Mouse (Mus musculus): ENCODE measurements at regions not wholly inside any gene's neighbourhood (a gene's known extent, or its start where the extent isn't known, plus 50 kb on each side); places are given as distances from the start of the nearest gene placed in this dataset.

- H3K4me1 ChIP-seq: no peaks in the 10 kb centered on the region
- H3K27ac ChIP-seq (replicated peaks): no peak overlapping the region
- no peak overlapping the region for H3K4me3 ChIP-seq
- no peak for ATAC-seq (ENCODE audit: low FRiP score, low read depth)
- H3K36me3 ChIP-seq: no peaks in the 10 kb centered on the region
- H3K9ac ChIP-seq (replicated peaks): no peak overlapping the region
- no peak overlapping the region for H3K4me2 ChIP-seq (replicated peaks)
- H3K9me3 ChIP-seq: no peaks in the 10 kb centered on the region
- H3K27me3 ChIP-seq: no peaks in the 10 kb centered on the region
- 80% methylated on average over 17 of the region's 17 CpGs for WGBS
These were observed 170.0 kb upstream of the Zfp637 start for GRCm38 (mm10) chr6:117670792-117671525.

- 0 out of 2 replicates have a peak, but pooled peaks have one; percentile 19 for ATAC-seq (ENCODE audit: low FRiP score, low read depth)
- no peak overlapping the region for H3K27ac ChIP-seq (replicated peaks)
- no peaks in the 10 kb centered on the region; the same call in 1 of the 2 replicates for H3K4me1 ChIP-seq
- no peak overlapping the region for H3K9ac ChIP-seq (replicated peaks)
- no peak overlapping the region for H3K4me3 ChIP-seq
- no peaks in the 10 kb centered on the region for H3K27me3 ChIP-seq
- H3K36me3 ChIP-seq: no peaks in the 10 kb centered on the region
- 58% methylated on average over 15 of the region's 15 CpGs for WGBS
- no peak overlapping the region for H3K4me2 ChIP-seq (replicated peaks)
- no peaks in the 10 kb centered on the region for H3K9me3 ChIP-seq
These were observed 165.8 kb upstream of the Zfp637 start for GRCm38 (mm10) chr6:117675059-117675800.

GRCm38 (mm10) chr6:117676064-117676821 is 164.7 kb upstream of the Zfp637 start:
- no peak overlapping the region for H3K27ac ChIP-seq (replicated peaks)
- H3K27me3 ChIP-seq: no peaks in the 10 kb centered on the region
- H3K9me3 ChIP-seq: no peaks in the 10 kb centered on the region
- H3K4me2 ChIP-seq (replicated peaks): no peak overlapping the region
- peak; percentile 12; the same call in 1 of the 2 replicates for ATAC-seq (ENCODE audit: low FRiP score, low read depth)
- WGBS: 70% methylated on average over 10 of the region's 10 CpGs
- H3K4me1 ChIP-seq: no peaks in the 10 kb centered on the region; the same call in 1 of the 2 replicates
- no peak overlapping the region for H3K4me3 ChIP-seq
- no peak overlapping the region for H3K9ac ChIP-seq (replicated peaks)
- no peaks in the 10 kb centered on the region for H3K36me3 ChIP-seq

- Histone ChIP-seq H3K4me3 (no peak overlapping the region), H3K27me3 (no peaks in the 10 kb centered on the region), H3K27ac (replicated peaks) (no peak overlapping the region), H3K9ac (replicated peaks) (no peak overlapping the region), H3K4me1 (no peaks in the 10 kb centered on the region; the same call in 1 of the 2 replicates), H3K9me3 (no peaks in the 10 kb centered on the region), H3K4me2 (replicated peaks) (no peak overlapping the region), H3K36me3 (no peaks in the 10 kb centered on the region)
- 60% methylated on average over 7 of the region's 7 CpGs for WGBS
- no peak for ATAC-seq (ENCODE audit: low FRiP score, low read depth)
These were observed 163.9 kb upstream of the Zfp637 start for GRCm38 (mm10) chr6:117677062-117677461.

- H3K27ac ChIP-seq (replicated peaks): no peak overlapping the region
- H3K9me3 ChIP-seq: no peaks in the 10 kb centered on the region
- no peaks in the 10 kb centered on the region for H3K27me3 ChIP-seq
- no peak for ATAC-seq (ENCODE audit: low FRiP score, low read depth)
- no peak overlapping the region for H3K9ac ChIP-seq (replicated peaks)
- no peak overlapping the region for H3K4me2 ChIP-seq (replicated peaks)
- H3K36me3 ChIP-seq: no peaks in the 10 kb centered on the region
- H3K4me3 ChIP-seq: no peak overlapping the region
- 84% methylated on average over 2 of the region's 2 CpGs for WGBS
- no peaks in the 10 kb centered on the region; the same call in 1 of the 2 replicates for H3K4me1 ChIP-seq
These were observed 163.2 kb upstream of the Zfp637 start for GRCm38 (mm10) chr6:117677821-117678220.

GRCm38 (mm10) chr6:117678276-117678675 is 162.7 kb upstream of the Zfp637 start:
- Histone ChIP-seq H3K4me3 (no peak overlapping the region), H3K36me3 (no peaks in the 10 kb centered on the region), H3K4me2 (replicated peaks) (no peak overlapping the region), H3K27ac (replicated peaks) (no peak overlapping the region), H3K4me1 (no peaks in the 10 kb centered on the region; the same call in 1 of the 2 replicates), H3K9me3 (no peaks in the 10 kb centered on the region), H3K27me3 (no peaks in the 10 kb centered on the region), H3K9ac (replicated peaks) (no peak overlapping the region)
- no peak for ATAC-seq (ENCODE audit: low FRiP score, low read depth)
- 75% methylated on average over 5 of the region's 5 CpGs for WGBS

GRCm38 (mm10) chr6:117678877-117679276 is 162.1 kb upstream of the Zfp637 start:
- Histone ChIP-seq H3K27ac (replicated peaks) (no peak overlapping the region), H3K36me3 (no peaks in the 10 kb centered on the region), H3K27me3 (no peaks in the 10 kb centered on the region), H3K9ac (replicated peaks) (no peak overlapping the region), H3K4me2 (replicated peaks) (no peak overlapping the region), H3K4me1 (no peaks in the 10 kb centered on the region; the same call in 1 of the 2 replicates), H3K9me3 (no peaks in the 10 kb centered on the region), H3K4me3 (no peak overlapping the region)
- ATAC-seq (ENCODE audit: low FRiP score, low read depth): no peak
- 86% methylated on average over 4 of the region's 4 CpGs for WGBS

- no peaks in the 10 kb centered on the region for H3K9me3 ChIP-seq
- WGBS: 90% methylated on average over 9 of the region's 9 CpGs
- no peak overlapping the region for H3K27ac ChIP-seq (replicated peaks)
- H3K36me3 ChIP-seq: no peaks in the 10 kb centered on the region
- no peak overlapping the region for H3K4me2 ChIP-seq (replicated peaks)
- H3K9ac ChIP-seq (replicated peaks): no peak overlapping the region
- no peaks in the 10 kb centered on the region for H3K4me1 ChIP-seq
- H3K27me3 ChIP-seq: no peaks in the 10 kb centered on the region
- no peak for ATAC-seq (ENCODE audit: low FRiP score, low read depth)
- H3K4me3 ChIP-seq: no peak overlapping the region
These were observed 154.8 kb upstream of the Zfp637 start for GRCm38 (mm10) chr6:117686212-117686611.

GRCm38 (mm10) chr6:117687045-117687444 is 153.9 kb upstream of the Zfp637 start:
- Histone ChIP-seq H3K27ac (replicated peaks) (no peak overlapping the region), H3K4me1 (no peaks in the 10 kb centered on the region), H3K9me3 (no peaks in the 10 kb centered on the region), H3K27me3 (no peaks in the 10 kb centered on the region), H3K9ac (replicated peaks) (no peak overlapping the region), H3K4me2 (replicated peaks) (no peak overlapping the region), H3K4me3 (no peak overlapping the region), H3K36me3 (no peaks in the 10 kb centered on the region)
- ATAC-seq (ENCODE audit: low FRiP score, low read depth): no peak
- WGBS: 90% methylated on average over 2 of the region's 2 CpGs

GRCm38 (mm10) chr6:117688664-117689178 is 152.3 kb upstream of the Zfp637 start:
- no peaks in the 10 kb centered on the region for H3K4me1 ChIP-seq
- no peaks in the 10 kb centered on the region for H3K9me3 ChIP-seq
- H3K9ac ChIP-seq (replicated peaks): no peak overlapping the region
- H3K27ac ChIP-seq (replicated peaks): no peak overlapping the region
- 86% methylated on average over 8 of the region's 8 CpGs for WGBS
- no peak overlapping the region for H3K4me3 ChIP-seq
- H3K27me3 ChIP-seq: no peaks in the 10 kb centered on the region
- ATAC-seq (ENCODE audit: low FRiP score, low read depth): no peak
- H3K36me3 ChIP-seq: no peaks in the 10 kb centered on the region
- no peak overlapping the region for H3K4me2 ChIP-seq (replicated peaks)

GRCm38 (mm10) chr6:117700286-117700685 is 140.7 kb upstream of the Zfp637 start:
- Histone ChIP-seq H3K4me2 (replicated peaks) (no peak overlapping the region), H3K27ac (replicated peaks) (no peak overlapping the region), H3K36me3 (no peaks in the 10 kb centered on the region), H3K4me1 (no peaks in the 10 kb centered on the region), H3K9ac (replicated peaks) (no peak overlapping the region), H3K9me3 (no peaks in the 10 kb centered on the region), H3K4me3 (no peak overlapping the region), H3K27me3 (no peaks in the 10 kb centered on the region)
- WGBS: 89% methylated on average over 5 of the region's 5 CpGs
- no peak for ATAC-seq (ENCODE audit: low FRiP score, low read depth)

- H3K4me3 ChIP-seq: no peak overlapping the region
- WGBS: 93% methylated on average over 5 of the region's 5 CpGs
These were observed 139.4 kb upstream of the Zfp637 start for GRCm38 (mm10) chr6:117701547-117701946.

More at GRCm38 (mm10) chr6:117701547-117701946, 139.4 kb upstream of the Zfp637 start:
- Histone ChIP-seq H3K27ac (replicated peaks) (no peak overlapping the region), H3K4me2 (replicated peaks) (no peak overlapping the region), H3K27me3 (no peaks in the 10 kb centered on the region), H3K9ac (replicated peaks) (no peak overlapping the region), H3K4me1 (no peaks in the 10 kb centered on the region), H3K9me3 (no peaks in the 10 kb centered on the region), H3K36me3 (no peaks in the 10 kb centered on the region)
- no peak for ATAC-seq (ENCODE audit: low FRiP score, low read depth)
